Mouse (Mus musculus) liver, embryonic 16.5 days (tissue): ENCODE data around the gene Psmc3ip. TPM values are rescaled to one million over a fixed set of nuclear protein-coding genes. Genes with fewer than 3 reads are reported as not detected.

Source experiments
- ATAC-seq: fragments of 200-750 bp; cut with Nextera tagmentation; 2 replicates; pipeline ENCODE4 v1.8.0; 2017; ENCODE audit warnings: low read depth, mild to moderate bottlenecking, moderate number of reproducible peaks, moderate library complexity
- H3K27ac ChIP-seq: fragments of 300-500 bp; sonication (generic); 2 replicates; pipeline ENCODE4 v1.5.1; 2014; ENCODE audit warnings: mild to moderate bottlenecking, low read length
- H3K27me3 ChIP-seq: fragments of 300-500 bp; sonication (generic); 2 replicates; pipeline ENCODE4 v1.6.1; 2014; ENCODE audit warnings: low read depth, low read length, mixed read lengths; ENCODE audit not compliant: control insufficient read depth, insufficient read depth
- H3K36me3 ChIP-seq: fragments of 300-500 bp; sonication (generic); 2 replicates; pipeline ENCODE4 v1.6.1; 2014; ENCODE audit warnings: mild to moderate bottlenecking; ENCODE audit not compliant: control insufficient read depth, insufficient read depth
- H3K4me1 ChIP-seq: fragments of 300-500 bp; sonication (generic); 2 replicates; pipeline ENCODE4 v1.6.1; 2014; ENCODE audit warnings: low read depth, low read length, mixed read lengths; ENCODE audit not compliant: control insufficient read depth
- H3K4me2 ChIP-seq: fragments of 300-500 bp; sonication (generic); 2 replicates; pipeline ENCODE4 v1.6.1; 2014; ENCODE audit warnings: low read depth, low read length, mixed read lengths
- H3K4me3 ChIP-seq: fragments of 300-500 bp; sonication (generic); 2 replicates; pipeline ENCODE4 v1.5.1; 2014; ENCODE audit warnings: low read depth, mild to moderate bottlenecking, low read length
- H3K9ac ChIP-seq: fragments of 300-500 bp; sonication (generic); 2 replicates; pipeline ENCODE4 v1.6.1; 2014; ENCODE audit warnings: low read depth, low read length
- H3K9me3 ChIP-seq: fragments of 300-500 bp; sonication (generic); replicated peaks from 2 replicates; pipeline ENCODE4 v1.6.1; 2016; ENCODE audit warnings: low read length; ENCODE audit not compliant: control insufficient read depth
- WGBS: fragments of 180-500 bp; shearing (Covaris S2); extraction: QIAGEN DNeasy Blood & Tissue Kit; methylation state at CpG from one replicate; pipeline ENCODE4 v1.1.7; 2014; ENCODE audit not compliant: insufficient replicate concordance; 5-methylcytosine and 5-hydroxymethylcytosine counted together
- polyA plus RNA-seq: library from polyadenylated mRNA; unstranded; fragments of >200 nt; fragmentation: Nextera tagmentation; extraction: Ambion mirVana; gene quantifications from 2 replicates; pipeline ENCODE4 v1.2.1, GENCODE M21; 2015

Psmc3ip gene
- polyA plus RNA-seq: 11.7 and 11.8 TPM in 2 replicates

DNA sequence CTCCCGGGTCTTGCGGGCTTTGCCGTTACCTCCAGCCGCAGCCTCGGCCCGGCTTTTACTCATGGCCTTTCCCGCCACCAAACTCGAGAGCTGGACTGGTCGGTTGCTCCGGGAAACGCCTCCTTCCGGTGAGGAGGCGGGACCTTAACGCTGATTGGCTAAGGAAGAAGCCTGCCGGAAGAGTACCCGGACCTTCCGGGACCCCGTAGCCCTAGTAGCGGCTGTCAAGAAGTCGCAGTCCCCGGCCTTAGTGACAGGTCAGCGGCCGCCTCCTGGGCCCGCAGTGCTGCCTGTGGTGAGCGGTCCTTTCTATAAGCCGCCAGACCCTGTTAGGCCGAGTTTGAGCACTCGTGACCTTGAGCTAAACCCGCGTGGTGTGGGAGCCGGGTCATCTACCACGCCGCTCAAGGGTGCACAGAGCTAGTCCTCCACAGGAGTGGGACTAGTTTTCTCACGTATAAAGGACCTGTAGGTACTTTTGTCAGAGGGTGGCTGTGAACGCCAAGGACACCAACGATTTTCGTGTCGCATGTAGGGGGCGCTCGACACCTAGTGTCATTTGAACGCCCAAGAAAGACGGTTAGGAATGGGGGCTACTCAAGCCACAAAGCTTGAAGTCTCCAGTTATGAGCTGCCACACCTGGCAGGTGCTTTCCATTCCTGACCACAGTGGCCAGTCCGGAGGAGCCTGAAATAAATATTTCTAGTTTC, at the start of gene Psmc3ip:
Gene Psmc3ip, minus strand, starts transcription at position 123 of the 711 bp plus-strand sequence.
- H3K4me3 ChIP-seq: peak within 1 kb of the TSS; percentile 90
- WGBS: 0% methylated on average over 43 of the region's 43 CpGs
- H3K9me3 ChIP-seq: no peaks in the 10 kb centered on the region
- peak within 1 kb of the TSS; percentile 88 for H3K4me2 ChIP-seq
- peak within 1 kb of the TSS; percentile 97 for H3K27ac ChIP-seq
- H3K27me3 ChIP-seq: no peaks in the 10 kb centered on the region
- H3K4me1 ChIP-seq: peaks cover 18% of the 10 kb centered on the region
- peak; percentile 98 for ATAC-seq
- peaks cover 54% of the 10 kb centered on the region for H3K36me3 ChIP-seq
- H3K9ac ChIP-seq: peak within 1 kb of the TSS; percentile 94

DNA sequence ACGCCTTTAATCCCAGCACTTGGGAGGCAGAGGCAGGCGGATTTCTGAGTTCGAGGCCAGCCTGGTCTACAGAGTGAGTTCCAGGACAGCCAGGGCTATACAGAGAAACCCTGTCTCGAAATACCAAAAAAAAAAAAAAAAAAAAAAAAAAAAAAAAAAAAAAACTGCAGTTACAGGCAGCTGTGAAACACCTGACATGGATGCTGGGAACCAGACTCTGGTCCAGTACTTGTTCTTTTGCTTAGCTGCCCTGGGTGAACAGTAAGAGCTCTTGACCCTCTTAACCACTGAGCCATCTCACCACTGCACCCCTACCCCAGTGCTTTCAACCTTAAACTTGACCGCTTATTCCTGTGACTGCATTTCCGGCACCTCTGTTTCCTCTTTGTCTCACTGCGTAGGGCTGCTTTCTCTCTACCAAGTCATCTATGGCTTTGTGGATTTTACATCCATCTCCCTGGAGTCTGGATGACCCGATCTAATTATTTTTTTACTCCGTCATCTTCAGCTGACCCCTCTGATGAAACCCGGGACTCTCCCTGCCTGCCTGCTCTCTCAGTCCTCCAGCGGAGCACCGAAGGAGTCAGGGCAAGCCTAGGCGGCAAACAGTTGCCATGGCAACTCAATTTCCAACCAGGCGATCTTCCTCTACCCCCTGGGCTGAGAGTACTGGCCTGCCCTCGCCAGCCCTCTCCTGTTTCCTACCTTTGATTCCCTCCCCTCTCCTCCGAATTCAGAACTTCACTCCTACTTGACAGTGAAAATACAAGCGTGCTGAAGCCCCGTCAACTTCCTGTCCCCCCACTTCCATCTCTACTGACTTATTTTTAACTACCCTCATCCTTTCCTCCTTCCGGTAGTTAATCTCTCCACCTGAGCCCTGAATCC, 48.3 kb upstream of the Psmc3ip start:
- no peak overlapping the region for H3K9ac ChIP-seq
- no peak for ATAC-seq
- peaks cover 28% of the 10 kb centered on the region for H3K27me3 ChIP-seq

DNA sequence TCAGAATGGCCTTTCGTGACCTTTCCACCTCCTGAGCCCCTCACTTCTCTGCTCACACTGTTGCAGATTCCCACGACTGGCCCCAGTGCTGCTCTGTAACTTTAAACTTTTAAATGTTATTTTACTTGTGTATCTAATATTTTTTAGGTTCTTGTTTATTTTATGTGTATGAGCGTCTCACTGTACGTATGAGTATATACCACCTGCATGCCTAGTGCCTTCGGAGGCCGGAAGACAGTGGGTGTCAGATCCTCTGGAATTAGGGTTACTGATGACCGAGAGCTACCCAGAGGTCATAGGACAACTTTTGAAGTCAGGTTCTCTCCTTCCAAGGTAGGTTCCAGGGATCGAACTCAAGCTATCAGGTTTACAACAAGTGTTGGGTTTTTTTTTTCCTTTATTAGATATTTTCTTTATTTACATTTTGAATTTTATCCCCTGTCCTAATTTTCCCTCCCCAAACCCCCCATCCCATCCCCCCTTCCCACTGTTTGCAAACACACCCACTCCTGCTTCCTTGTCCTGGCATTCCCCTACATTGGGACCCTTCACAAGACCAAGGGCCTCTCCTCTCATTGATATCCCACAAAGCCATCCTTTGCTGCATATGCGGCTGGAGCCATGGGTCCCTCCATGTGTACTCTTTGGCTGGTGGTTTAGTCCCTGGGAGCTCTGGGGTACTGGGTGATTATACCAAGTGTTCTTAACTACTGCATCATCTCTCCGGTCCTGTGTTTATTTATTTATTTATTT, 47.2 kb upstream of the Psmc3ip start:
- Histone ChIP-seq H3K4me1 (peaks cover 3% of the 10 kb centered on the region; the same call in 1 of the 2 replicates), H3K9me3 (no peaks in the 10 kb centered on the region), H3K36me3 (no peaks in the 10 kb centered on the region), H3K27ac (no peak overlapping the region), H3K27me3 (peaks cover 28% of the 10 kb centered on the region), H3K4me2 (no peak overlapping the region), H3K9ac (no peak overlapping the region), H3K4me3 (no peak overlapping the region)
- ATAC-seq: no peak
- 76% methylated on average over 10 of the region's 10 CpGs for WGBS

More for the DNA sequence above, 48.3 kb upstream of the Psmc3ip start:
- H3K4me2 ChIP-seq: peak overlapping the region; percentile 49
- no peak overlapping the region for H3K27ac ChIP-seq
- no peaks in the 10 kb centered on the region for H3K9me3 ChIP-seq
- WGBS: 16% methylated on average over 18 of the region's 19 CpGs
- peaks cover 3% of the 10 kb centered on the region; the same call in 1 of the 2 replicates for H3K4me1 ChIP-seq
- peak overlapping the region; percentile 40 for H3K4me3 ChIP-seq
- no peaks in the 10 kb centered on the region for H3K36me3 ChIP-seq

GRCm38 (mm10) chr11:101141088-101141487, 45.9 kb upstream of the Psmc3ip start:
- Histone ChIP-seq H3K27ac (no peak overlapping the region), H3K27me3 (peaks cover 28% of the 10 kb centered on the region), H3K9me3 (no peaks in the 10 kb centered on the region), H3K4me2 (no peak overlapping the region), H3K36me3 (no peaks in the 10 kb centered on the region), H3K4me3 (no peak overlapping the region), H3K4me1 (peaks cover 3% of the 10 kb centered on the region; the same call in 1 of the 2 replicates), H3K9ac (no peak overlapping the region)
- 66% methylated on average over 8 of the region's 8 CpGs for WGBS
- no peak for ATAC-seq

DNA sequence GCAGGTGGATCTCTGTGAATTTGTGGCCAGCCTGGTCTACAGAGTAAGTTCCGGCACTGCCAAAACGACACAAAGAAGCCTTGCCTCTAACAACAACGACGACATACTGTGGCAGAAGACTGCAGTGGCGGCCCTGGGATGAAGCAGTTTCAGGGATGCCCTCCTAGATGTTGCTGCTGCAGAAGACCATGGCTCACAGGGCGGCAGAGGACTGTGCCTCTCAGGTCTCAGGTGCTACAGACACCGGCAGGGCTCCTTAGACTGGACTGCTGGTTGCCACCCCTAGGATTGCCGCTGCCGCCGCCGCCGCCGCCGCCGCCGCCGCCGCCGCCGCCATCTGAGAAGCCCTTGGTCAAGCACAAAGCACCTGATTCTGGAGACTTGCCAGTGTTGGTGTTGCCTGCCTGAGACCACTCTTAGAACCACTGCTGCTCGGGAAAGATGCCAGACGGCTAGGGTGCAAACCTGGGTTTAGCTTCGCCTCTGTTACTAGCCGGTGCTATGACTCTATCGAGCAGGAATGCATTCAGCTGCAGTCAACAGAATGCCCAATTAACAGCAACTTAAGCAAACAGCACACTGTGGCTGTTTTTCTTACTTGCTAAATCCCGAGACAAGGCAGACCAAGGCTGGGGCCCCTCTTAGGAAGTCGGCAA, 45.1 kb upstream of the Psmc3ip start:
- Histone ChIP-seq H3K4me1 (peaks cover 3% of the 10 kb centered on the region; the same call in 1 of the 2 replicates), H3K9ac (no peak overlapping the region), H3K9me3 (no peaks in the 10 kb centered on the region), H3K27ac (no peak overlapping the region), H3K36me3 (no peaks in the 10 kb centered on the region), H3K4me2 (peak overlapping the region; percentile 39), H3K27me3 (peaks cover 28% of the 10 kb centered on the region), H3K4me3 (peak overlapping the region; percentile 27; the same call in 1 of the 2 replicates)
- ATAC-seq: no peak
- 37% methylated on average over 27 of the region's 27 CpGs for WGBS

GRCm38 (mm10) chr11:101138536-101139181, 43.4 kb upstream of the Psmc3ip start:
- H3K4me2 ChIP-seq: no peak overlapping the region
- H3K27ac ChIP-seq: no peak overlapping the region
- no peak overlapping the region for H3K9ac ChIP-seq

GRCm38 (mm10) chr11:101137000-101137399, 41.8 kb upstream of the Psmc3ip start:
- 59% methylated on average over 7 of the region's 7 CpGs for WGBS
- Histone ChIP-seq H3K4me3 (no peak overlapping the region), H3K27ac (no peak overlapping the region), H3K9ac (no peak overlapping the region), H3K4me2 (no peak overlapping the region), H3K9me3 (no peaks in the 10 kb centered on the region), H3K27me3 (peaks cover 26% of the 10 kb centered on the region), H3K4me1 (no peaks in the 10 kb centered on the region), H3K36me3 (no peaks in the 10 kb centered on the region)
- ATAC-seq: no peak

More at GRCm38 (mm10) chr11:101138536-101139181, 43.4 kb upstream of the Psmc3ip start:
- Histone ChIP-seq H3K36me3 (no peaks in the 10 kb centered on the region), H3K27me3 (peaks cover 26% of the 10 kb centered on the region), H3K9me3 (no peaks in the 10 kb centered on the region), H3K4me3 (no peak overlapping the region), H3K4me1 (0 out of 2 replicates have a peak, but pooled peaks cover under 1% of the 10 kb centered on the region)
- no peak for ATAC-seq
- 15% methylated on average over 15 of the region's 15 CpGs for WGBS
